Mouse (Mus musculus): ENCODE results near the gene Diaph3. TPM values are rescaled to one million over a fixed set of nuclear protein-coding genes. Genes with fewer than 3 reads are reported as not detected.
"Not testable (repeated sequence)": the region's sequence is repeated elsewhere in the genome, so short reads cannot be mapped to it uniquely, and the experiment has no call there.

The Diaph3 gene
- polyA plus RNA-seq, 1 experiment from 2014 or later: 19.8 TPM

- H3K4me2 ChIP-seq: no peak overlapping the region
- peaks cover 13% of the 10 kb centered on the region; the same call in 1 of the 2 replicates for H3K36me3 ChIP-seq
- no peak overlapping the region for H3K27ac ChIP-seq
- 91% methylated on average over 15 of the region's 15 CpGs for WGBS (ENCODE audit: insufficient replicate concordance)
- H3K9me3 ChIP-seq (replicated peaks): no peaks in the 10 kb centered on the region
- ATAC-seq: no peak
- H3K9ac ChIP-seq: no peak overlapping the region
- no peaks in the 10 kb centered on the region for H3K27me3 ChIP-seq (replicated peaks)
- H3K4me1 ChIP-seq: 0 out of 2 replicates have a peak, but pooled peaks cover 3% of the 10 kb centered on the region
- no peak overlapping the region for H3K4me3 ChIP-seq
Observed at GRCm38 (mm10) chr14:87123091-87123490, 17.9 kb downstream of the Diaph3 start.

GRCm38 (mm10) chr14:87121868-87122267, 19.2 kb downstream of the Diaph3 start:
- H3K27me3 ChIP-seq (replicated peaks): no peaks in the 10 kb centered on the region
- ATAC-seq: no peak
- no peak overlapping the region for H3K27ac ChIP-seq
- 0 out of 2 replicates have a peak, but pooled peaks cover 6% of the 10 kb centered on the region for H3K36me3 ChIP-seq
- no peak overlapping the region for H3K4me3 ChIP-seq
- H3K4me1 ChIP-seq: 0 out of 2 replicates have a peak, but pooled peaks cover 2% of the 10 kb centered on the region
- H3K4me2 ChIP-seq: no peak overlapping the region
- H3K9ac ChIP-seq: no peak overlapping the region
- no peaks in the 10 kb centered on the region for H3K9me3 ChIP-seq (replicated peaks)
- WGBS (ENCODE audit: insufficient replicate concordance): 89% methylated on average over 6 of the region's 6 CpGs

- no peak overlapping the region for H3K4me2 ChIP-seq
- no peak overlapping the region for H3K9ac ChIP-seq
- no peak for ATAC-seq
- no peak overlapping the region for H3K4me3 ChIP-seq
- no peaks in the 10 kb centered on the region for H3K9me3 ChIP-seq (replicated peaks)
- WGBS (ENCODE audit: insufficient replicate concordance): 39% methylated on average over 2 of the region's 2 CpGs
- peaks cover 4% of the 10 kb centered on the region; the same call in 1 of the 2 replicates for H3K4me1 ChIP-seq
- H3K27ac ChIP-seq: no peak overlapping the region
- H3K36me3 ChIP-seq: peaks cover 41% of the 10 kb centered on the region
- no peaks in the 10 kb centered on the region for H3K27me3 ChIP-seq (replicated peaks)
Observed at GRCm38 (mm10) chr14:87110634-87111033, 30.4 kb downstream of the Diaph3 start.

GRCm38 (mm10) chr14:87099380-87100088, 41.5 kb downstream of the Diaph3 start:
- Histone ChIP-seq H3K27ac (peak overlapping the region; percentile 77), H3K9ac (0 out of 2 replicates have a peak overlapping the region, but pooled peaks have one; percentile 17), H3K36me3 (no peaks in the 10 kb centered on the region), H3K4me3 (no peak overlapping the region), H3K9me3 (replicated peaks) (no peaks in the 10 kb centered on the region), H3K4me2 (peak overlapping the region; percentile 34), H3K27me3 (replicated peaks) (no peaks in the 10 kb centered on the region), H3K4me1 (peaks cover 15% of the 10 kb centered on the region)
- WGBS (ENCODE audit: insufficient replicate concordance): 36% methylated on average over 1 of the region's 1 CpGs
- peak; percentile 91 for ATAC-seq

- Histone ChIP-seq H3K9ac (no peak overlapping the region), H3K4me1 (peaks cover 15% of the 10 kb centered on the region), H3K9me3 (replicated peaks) (no peaks in the 10 kb centered on the region), H3K4me3 (no peak overlapping the region), H3K36me3 (no peaks in the 10 kb centered on the region), H3K4me2 (no peak overlapping the region), H3K27ac (no peak overlapping the region), H3K27me3 (replicated peaks) (no peaks in the 10 kb centered on the region)
- WGBS (ENCODE audit: insufficient replicate concordance): 55% methylated on average over 2 of the region's 2 CpGs
- no peak for ATAC-seq
Observed at GRCm38 (mm10) chr14:87098093-87098492, 42.9 kb downstream of the Diaph3 start.

GRCm38 (mm10) chr14:87091522-87091921, 49.5 kb downstream of the Diaph3 start:
- Histone ChIP-seq H3K4me2 (no peak overlapping the region), H3K36me3 (peaks cover 44% of the 10 kb centered on the region), H3K9ac (no peak overlapping the region), H3K27ac (no peak overlapping the region), H3K9me3 (replicated peaks) (no peaks in the 10 kb centered on the region), H3K4me3 (no peak overlapping the region), H3K27me3 (replicated peaks) (no peaks in the 10 kb centered on the region), H3K4me1 (no peaks in the 10 kb centered on the region)
- ATAC-seq: no peak
- WGBS (ENCODE audit: insufficient replicate concordance): 92% methylated on average over 3 of the region's 3 CpGs

- no peaks in the 10 kb centered on the region for H3K27me3 ChIP-seq (replicated peaks)
- H3K9ac ChIP-seq: no peak overlapping the region
- whole genome bisulfite sequencing (ENCODE audit: insufficient replicate concordance): 78% methylated on average over 5 of the region's 5 CpGs
- H3K27ac ChIP-seq: no peak overlapping the region
- H3K36me3 ChIP-seq: peaks cover 44% of the 10 kb centered on the region
- no peak overlapping the region for H3K4me2 ChIP-seq
- H3K9me3 ChIP-seq (replicated peaks): no peaks in the 10 kb centered on the region
- H3K4me1 ChIP-seq: no peaks in the 10 kb centered on the region
- no peak overlapping the region for H3K4me3 ChIP-seq
- no peak for ATAC-seq
Observed at GRCm38 (mm10) chr14:87091108-87091507, 49.9 kb downstream of the Diaph3 start.

- no peak overlapping the region for H3K4me2 ChIP-seq
- no peaks in the 10 kb centered on the region for H3K27me3 ChIP-seq (replicated peaks)
- 92% methylated on average over 4 of the region's 4 CpGs for WGBS (ENCODE audit: insufficient replicate concordance)
- no peak overlapping the region for H3K9ac ChIP-seq
- H3K4me1 ChIP-seq: no peaks in the 10 kb centered on the region
- H3K4me3 ChIP-seq: no peak overlapping the region
- H3K27ac ChIP-seq: no peak overlapping the region
- peaks cover 44% of the 10 kb centered on the region for H3K36me3 ChIP-seq
- ATAC-seq: no peak
- H3K9me3 ChIP-seq (replicated peaks): no peaks in the 10 kb centered on the region
Observed at GRCm38 (mm10) chr14:87088928-87089327, 52.1 kb downstream of the Diaph3 start.

- H3K27me3 ChIP-seq (replicated peaks): no peaks in the 10 kb centered on the region
- no peak for ATAC-seq
- no peaks in the 10 kb centered on the region for H3K4me1 ChIP-seq
- H3K36me3 ChIP-seq: peaks cover 44% of the 10 kb centered on the region
- H3K9ac ChIP-seq: no peak overlapping the region
- 82% methylated on average over 5 of the region's 5 CpGs for WGBS (ENCODE audit: insufficient replicate concordance)
- no peaks in the 10 kb centered on the region for H3K9me3 ChIP-seq (replicated peaks)
- H3K27ac ChIP-seq: no peak overlapping the region
- H3K4me2 ChIP-seq: no peak overlapping the region
- no peak overlapping the region for H3K4me3 ChIP-seq
Observed at GRCm38 (mm10) chr14:87088456-87088855, 52.6 kb downstream of the Diaph3 start.

- Histone ChIP-seq H3K9ac (no peak overlapping the region), H3K4me1 (no peaks in the 10 kb centered on the region), H3K4me3 (no peak overlapping the region), H3K27me3 (replicated peaks) (no peaks in the 10 kb centered on the region), H3K9me3 (replicated peaks) (no peaks in the 10 kb centered on the region), H3K27ac (no peak overlapping the region), H3K36me3 (peaks cover 44% of the 10 kb centered on the region), H3K4me2 (no peak overlapping the region)
- ATAC-seq: no peak
- 76% methylated on average over 1 of the region's 1 CpGs for WGBS (ENCODE audit: insufficient replicate concordance)
Observed at GRCm38 (mm10) chr14:87087996-87088395, 53.0 kb downstream of the Diaph3 start.

GRCm38 (mm10) chr14:87084906-87085305, 56.1 kb downstream of the Diaph3 start:
- not testable (repeated sequence) for H3K9ac ChIP-seq; H3K27me3 ChIP-seq (replicated peaks); H3K27ac ChIP-seq; ATAC-seq; H3K4me3 ChIP-seq; H3K4me1 ChIP-seq; H3K4me2 ChIP-seq; H3K9me3 ChIP-seq (replicated peaks)
- WGBS (ENCODE audit: insufficient replicate concordance): 79% methylated on average over 8 of the region's 8 CpGs
- peaks cover 29% of the 10 kb centered on the region for H3K36me3 ChIP-seq

- H3K27me3 ChIP-seq (replicated peaks): no peaks in the 10 kb centered on the region
- WGBS (ENCODE audit: insufficient replicate concordance): 83% methylated on average over 6 of the region's 6 CpGs
Observed at GRCm38 (mm10) chr14:87083911-87084310, 57.1 kb downstream of the Diaph3 start.

More at GRCm38 (mm10) chr14:87083911-87084310, 57.1 kb downstream of the Diaph3 start:
- Histone ChIP-seq H3K9ac (no peak overlapping the region), H3K27ac (no peak overlapping the region), H3K9me3 (replicated peaks) (no peaks in the 10 kb centered on the region), H3K4me1 (no peaks in the 10 kb centered on the region), H3K4me2 (no peak overlapping the region), H3K4me3 (no peak overlapping the region), H3K36me3 (peaks cover 19% of the 10 kb centered on the region)
- no peak for ATAC-seq
